Mouse (Mus musculus): ENCODE measurements around the gene Tmem97.

The Tmem97 gene

DNA sequence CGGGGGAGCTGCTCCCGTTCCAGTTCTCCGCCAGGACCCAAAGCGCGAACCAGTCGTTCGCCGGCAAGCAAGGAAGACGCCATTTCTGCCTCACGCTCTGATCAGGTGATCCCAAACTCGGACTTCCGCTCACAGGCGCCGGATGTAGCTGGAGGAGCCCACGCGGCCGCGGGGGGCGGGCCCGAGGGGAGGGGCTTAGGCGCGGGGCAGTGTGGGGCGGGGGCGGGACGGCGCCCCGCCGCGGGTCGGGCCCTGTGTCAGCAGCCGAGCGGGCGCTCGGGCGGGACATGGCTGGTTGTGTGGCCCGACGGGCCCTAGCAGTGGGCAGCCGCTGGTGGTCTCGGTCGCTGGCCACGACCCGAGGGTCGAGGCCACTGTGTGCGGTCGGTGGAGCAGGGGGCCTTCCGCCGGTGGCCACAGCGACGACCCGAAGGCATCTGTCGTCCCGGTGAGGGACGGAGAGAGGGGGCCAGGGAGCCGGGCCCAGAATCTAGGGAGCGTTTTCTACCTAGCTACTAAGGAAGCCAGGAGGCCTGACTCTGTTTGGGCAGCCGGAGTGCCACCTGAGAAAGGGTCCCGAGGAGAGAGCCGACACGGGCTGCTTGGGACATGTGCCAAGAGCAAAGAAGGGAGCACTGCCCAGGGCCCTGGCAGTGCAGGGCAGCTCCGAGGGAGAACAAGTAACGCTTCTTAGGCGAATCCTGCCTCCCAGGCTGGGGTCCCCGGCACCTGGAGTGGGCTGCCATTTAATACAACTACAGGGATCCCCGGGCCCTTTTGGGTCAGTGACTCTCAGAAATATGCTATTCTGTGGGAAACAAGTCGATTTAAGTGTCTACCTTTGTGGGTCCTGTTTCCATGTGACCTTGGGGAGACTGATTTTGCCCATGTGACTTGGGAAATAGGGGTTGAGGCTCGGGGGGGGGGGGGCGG is 38.3 kb downstream of the Tmem97 start, which contains the start of the genes Tmem199 and Poldip2:
Gene Tmem199 (minus strand): TSS at position 148 of the 933 bp plus-strand sequence.
Gene Poldip2 (plus strand): TSS at position 169 of the 933 bp plus-strand sequence.
- DNase-seq (ENCODE audit: low read depth), result peak; percentile 94

- peak; percentile 53 for DNase-seq (ENCODE audit: low read depth)
Observed at GRCm38 (mm10) chr11:78509148-78509547, 41.4 kb downstream of the Tmem97 start.

DNA sequence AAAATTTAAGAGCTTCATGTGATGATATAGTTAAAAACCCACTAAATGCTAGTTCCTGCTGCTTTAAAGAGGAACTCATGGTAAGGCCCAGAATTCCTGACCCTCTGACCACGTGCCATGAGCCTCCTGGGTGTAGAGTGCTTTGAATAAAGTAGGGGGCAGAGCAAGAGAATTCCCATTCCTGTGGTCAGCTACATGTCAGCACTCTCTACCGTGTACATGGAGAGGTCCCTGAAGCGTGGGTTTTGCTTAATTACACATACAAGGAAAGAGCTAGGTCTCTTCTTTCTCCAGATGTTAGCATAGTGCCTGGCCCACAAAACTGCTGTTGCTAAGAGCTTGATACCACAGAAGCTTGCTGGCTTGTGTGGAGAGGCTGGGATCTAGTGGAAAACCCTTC is 45.1 kb downstream of the Tmem97 start:
- DNase-seq (ENCODE audit: low read depth), result no peak

GRCm38 (mm10) chr11:78502909-78503650 is 47.5 kb downstream of the Tmem97 start, which contains the start of gene Sebox:
Sebox (plus strand) TSS chr11:78503447.
- no peak for DNase-seq (ENCODE audit: low read depth)

- DNase-seq (ENCODE audit: low read depth), result no peak
Observed at GRCm38 (mm10) chr11:78501529-78501928, 49.0 kb downstream of the Tmem97 start.

DNA sequence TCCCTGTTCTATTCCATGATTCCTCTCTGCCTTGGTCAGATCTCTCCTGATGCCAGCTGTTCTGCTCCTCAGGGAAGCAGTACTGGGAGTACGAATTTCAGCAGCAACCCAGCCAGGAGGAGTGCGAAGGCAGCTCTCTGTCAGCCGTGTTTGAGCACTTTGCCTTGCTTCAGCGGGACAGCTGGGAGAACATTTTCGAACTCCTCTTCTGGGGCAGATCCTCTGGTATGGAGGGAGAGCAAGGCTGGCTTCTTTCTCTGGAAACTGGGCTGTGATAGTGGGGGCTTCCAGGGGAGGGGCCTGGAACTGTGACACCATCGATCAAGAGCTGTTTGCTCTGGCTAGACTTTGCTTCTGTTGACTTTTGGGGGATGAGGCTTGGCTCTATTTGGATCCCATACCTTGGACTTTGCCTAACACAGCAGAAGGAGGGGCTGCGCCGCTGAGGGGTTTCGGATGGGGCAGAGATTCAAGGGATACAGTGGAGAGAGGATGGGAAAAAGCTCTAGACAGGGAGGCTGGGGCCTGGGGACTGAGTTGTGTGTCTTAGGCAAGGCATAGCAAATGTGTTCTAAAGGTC is 49.9 kb downstream of the Tmem97 start:
- no peak for DNase-seq (ENCODE audit: low read depth)

DNA sequence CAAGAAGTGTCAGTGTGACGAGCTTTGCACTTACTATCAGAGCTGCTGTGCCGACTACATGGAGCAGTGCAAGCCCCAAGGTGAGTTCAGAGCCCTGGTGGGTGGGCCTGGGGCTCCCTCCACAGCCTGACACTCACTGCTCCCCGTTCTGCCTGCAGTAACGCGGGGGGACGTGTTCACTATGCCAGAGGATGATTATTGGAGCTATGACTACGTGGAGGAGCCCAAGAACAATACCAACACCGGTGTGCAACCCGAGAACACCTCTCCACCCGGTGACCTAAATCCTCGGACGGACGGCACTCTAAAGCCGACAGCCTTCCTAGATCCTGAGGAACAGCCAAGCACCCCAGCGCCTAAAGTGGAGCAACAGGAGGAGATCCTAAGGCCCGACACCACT is 51.0 kb downstream of the Tmem97 start:
- DNase-seq (ENCODE audit: low read depth), result no peak

- DNase-seq (ENCODE audit: low read depth), result no peak
Observed at GRCm38 (mm10) chr11:78499004-78499403, 51.6 kb downstream of the Tmem97 start, which contains the start of gene Vtn. Vtn (plus strand) TSS chr11:78499091.

DNA sequence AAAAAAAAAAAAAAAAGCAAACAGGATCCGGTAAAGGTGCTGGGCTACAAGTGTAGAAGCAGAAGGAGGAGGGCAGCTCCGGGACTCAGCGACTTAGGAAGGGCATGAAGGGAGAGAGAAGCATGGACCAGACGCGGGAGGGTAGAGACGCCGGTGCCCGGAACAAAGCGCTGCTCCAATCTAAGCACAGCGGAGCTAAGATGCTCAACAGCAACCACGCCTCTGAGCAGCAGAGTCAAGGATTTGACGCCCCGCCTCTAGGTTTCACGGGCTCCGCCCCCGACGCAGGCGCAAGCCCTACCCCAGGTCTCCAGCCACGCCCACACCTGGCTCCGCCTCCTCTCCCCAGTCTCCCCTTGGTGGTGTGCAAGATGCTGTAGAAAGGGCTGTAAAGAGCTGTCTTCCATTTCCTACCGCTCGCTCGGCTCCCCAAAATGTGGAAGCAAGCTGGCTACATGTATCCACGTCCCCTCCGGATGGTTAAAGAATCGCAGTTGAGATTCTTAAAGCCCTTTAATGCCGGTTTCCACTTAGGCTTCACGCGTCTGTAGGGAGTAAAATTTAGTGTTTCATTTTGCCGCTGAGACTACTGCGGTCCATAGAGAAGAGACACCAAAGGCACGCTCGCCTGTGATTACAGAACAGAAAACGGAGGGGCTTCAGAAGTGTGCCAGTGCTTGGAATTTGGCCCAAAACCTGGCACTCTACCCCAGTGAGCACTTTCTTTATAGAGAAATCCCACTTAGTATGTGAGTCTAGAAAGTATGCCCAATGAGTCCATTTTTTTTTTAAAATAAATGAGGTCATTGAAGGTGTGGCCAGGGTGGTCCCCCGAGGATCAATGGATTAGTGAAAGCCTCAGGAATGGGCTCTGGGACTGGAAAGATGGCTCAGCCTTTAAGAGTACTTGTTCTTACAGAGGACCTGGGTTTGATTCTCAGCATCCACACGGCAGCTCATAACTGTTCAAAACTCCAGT is 52.7 kb downstream of the Tmem97 start, which contains the start of gene Sarm1:
Gene Sarm1 (minus strand): TSS at position 211 of the 979 bp plus-strand sequence.
- peak; percentile 99 for DNase-seq (ENCODE audit: low read depth)

DNA sequence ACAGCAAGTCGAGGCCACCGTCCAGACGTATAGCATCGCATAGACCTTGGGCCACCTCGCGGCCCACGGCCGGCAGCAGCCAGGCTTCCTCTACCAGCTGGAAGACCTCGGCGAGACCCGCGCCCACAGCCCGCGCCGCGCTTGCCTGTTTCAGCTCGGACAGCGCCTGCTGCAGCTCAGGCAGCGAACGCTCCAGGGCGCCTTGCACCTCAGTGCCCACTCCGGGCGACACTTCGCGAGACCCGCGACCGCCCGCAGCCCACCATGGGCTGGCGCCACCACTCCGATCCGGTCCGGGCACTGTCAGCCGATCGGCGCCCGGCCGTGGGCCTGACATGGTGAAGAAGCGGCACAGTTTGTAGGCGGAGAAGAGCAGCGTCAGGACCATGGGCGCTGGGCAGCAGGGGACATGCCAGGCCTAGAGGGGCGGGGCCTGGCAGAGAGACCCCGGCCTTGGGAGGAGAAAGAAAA is 53.5 kb downstream of the Tmem97 start:
- no peak for DNase-seq (ENCODE audit: low read depth)

DNA sequence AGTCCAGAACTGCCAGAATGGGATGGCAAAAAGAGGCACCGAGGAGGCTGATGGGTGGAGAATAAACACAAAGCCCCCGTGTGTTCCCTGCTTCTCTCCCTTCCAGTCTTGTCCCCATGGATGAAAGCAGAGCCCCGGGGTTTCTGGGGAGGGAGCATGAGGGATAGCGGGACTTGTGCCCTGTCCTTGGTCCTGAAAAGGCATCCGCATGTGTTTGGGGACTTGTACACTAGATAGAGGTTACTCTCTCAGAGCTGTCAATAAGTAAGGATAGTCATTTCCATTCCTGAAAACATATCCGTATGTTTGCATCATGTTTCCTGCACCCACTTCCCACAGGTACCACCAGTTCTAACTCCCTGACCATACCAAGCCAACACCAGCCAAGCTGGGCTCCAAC is 54.7 kb downstream of the Tmem97 start:
- DNase-seq (ENCODE audit: low read depth), result peak; percentile 49
